Mouse (Mus musculus): ENCODE results near the gene Vmn2r34.
"Not testable (repeated sequence)": the region's sequence is repeated elsewhere in the genome, so short reads cannot be mapped to it uniquely, and the experiment has no call there.

Gene Vmn2r34

DNA sequence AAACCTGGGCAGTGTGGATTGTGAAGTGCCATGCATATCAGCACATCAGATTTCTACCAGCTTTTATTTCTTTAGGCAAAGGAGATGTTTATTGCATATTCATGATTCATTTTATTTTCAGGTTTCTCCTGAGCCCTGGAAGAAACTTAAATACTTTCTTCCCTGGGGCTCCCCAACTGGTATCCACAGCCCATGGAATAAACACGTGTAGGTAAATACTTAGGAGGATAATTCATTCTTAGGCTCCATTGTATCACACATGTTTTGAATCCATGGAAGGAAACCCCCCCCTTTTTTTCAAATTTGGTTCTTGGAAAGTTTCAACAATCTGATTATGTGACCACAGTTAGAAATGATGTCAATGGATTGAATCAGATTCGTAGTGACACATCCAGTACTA, at the start of gene Vmn2r34:
Vmn2r34 (minus strand) TSS at position 101 of the 400 bp plus-strand sequence.
- not testable (repeated sequence) for DNase-seq (ENCODE audit: low read depth, low spot score)

DNA sequence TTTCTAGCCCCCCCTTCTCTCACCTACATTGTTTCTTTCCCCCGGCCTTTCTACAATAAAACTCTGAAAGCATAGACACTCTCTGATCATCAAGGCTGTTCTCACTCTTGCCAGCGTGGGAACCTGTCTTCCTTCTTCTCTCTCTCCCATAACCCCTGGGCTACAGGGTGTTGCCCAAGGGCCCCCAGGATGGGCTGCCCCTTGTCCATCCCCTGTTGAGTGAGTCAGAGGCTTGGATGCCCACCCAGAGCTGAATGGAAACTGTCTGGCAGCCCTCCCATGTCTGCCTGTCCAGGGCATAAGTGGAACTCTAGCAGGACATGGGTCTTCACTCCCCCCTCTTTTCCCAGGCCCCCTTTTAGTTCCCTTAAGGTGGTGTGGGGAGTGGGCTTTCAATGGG, 15.3 kb downstream of the Vmn2r34 start:
- DNase-seq (ENCODE audit: low read depth, low spot score) = not testable (repeated sequence)

Data from embryo, embryonic 11.5 days (tissue).